Mouse (Mus musculus): Measurements from ENCODE around the gene Pde6c. TPM values are rescaled to one million over a fixed set of nuclear protein-coding genes. Genes with fewer than 3 reads are reported as not detected.

The Pde6c gene
- polyA plus RNA-seq, 2 experiments from 2014 or later: not detected

Other genes starting within 250 kb of the Pde6c start
- gene Myof, start 89.2 kb upstream of the Pde6c start, polyA plus RNA-seq (2017; shearing (Covaris generic)): under 1 TPM; 0.19 to 0.27 TPM
- gene Cep55, start 77.8 kb upstream of the Pde6c start, polyA plus RNA-seq (2017; shearing (Covaris generic)): 10 to 100 TPM; 11.9 to 14.7 TPM
- under 1 TPM in 1 of 2 experiments, not detected in 1; 0.32 TPM for gene Ffar4, start 35.7 kb upstream of the Pde6c start, polyA plus RNA-seq (2017; shearing (Covaris generic))
- not detected for gene Rbp4, start 7.5 kb upstream of the Pde6c start, polyA plus RNA-seq (2017; shearing (Covaris generic))
- 10 to 100 TPM; 25.6 to 33.2 TPM for gene Fra10ac1, start 91.4 kb downstream of the Pde6c start, polyA plus RNA-seq (2017; shearing (Covaris generic))
- gene Lgi1, start 131.8 kb downstream of the Pde6c start, polyA plus RNA-seq (2017; shearing (Covaris generic)): not detected

Data from activated CD4-positive, CD25-positive, alpha-beta regulatory T cell, adult 4 months (primary cell).